Mouse (Mus musculus): ENCODE measurements around the gene Nxn. TPM values are rescaled to one million over a fixed set of nuclear protein-coding genes. Genes with fewer than 3 reads are reported as not detected.

The Nxn gene
- polyA plus RNA-seq, 1 experiment from 2014 or later: 12.0 TPM

- Histone ChIP-seq H3K4me1 (replicated peaks; ENCODE audit: control insufficient read depth, insufficient read depth, low read length) (no peaks in the 10 kb centered on the region; the same call in 1 of the 2 replicates), H3K4me3 (ENCODE audit: low read depth, low read length) (no peak overlapping the region), H3K27ac (ENCODE audit: low read depth, low read length) (no peak overlapping the region), H3K36me3 (ENCODE audit: control insufficient read depth, insufficient read depth, low read length) (no peaks in the 10 kb centered on the region), H3K4me2 (no peak overlapping the region), H3K27me3 (replicated peaks; ENCODE audit: control insufficient read depth, insufficient read depth, low read length) (no peaks in the 10 kb centered on the region), H3K9me3 (ENCODE audit: control insufficient read depth, low read length) (no peaks in the 10 kb centered on the region), H3K9ac (ENCODE audit: low read depth, low read length) (no peak overlapping the region)
- DNase-seq (ENCODE audit: low spot score): no peak
- ATAC-seq (replicated peaks; ENCODE audit: low FRiP score): no peak
- WGBS: 78% methylated on average over 6 of the region's 6 CpGs
Measured at GRCm38 (mm10) chr11:76268521-76269065, 130.3 kb downstream of the Nxn start.

- H3K36me3 ChIP-seq (ENCODE audit: control insufficient read depth, insufficient read depth, low read length): no peaks in the 10 kb centered on the region
- H3K4me3 ChIP-seq (ENCODE audit: low read depth, low read length): no peak overlapping the region
- H3K4me1 ChIP-seq (replicated peaks; ENCODE audit: control insufficient read depth, insufficient read depth, low read length): no peaks in the 10 kb centered on the region; the same call in 1 of the 2 replicates
- no peaks in the 10 kb centered on the region for H3K9me3 ChIP-seq (ENCODE audit: control insufficient read depth, low read length)
- 68% methylated on average over 5 of the region's 5 CpGs for WGBS
- DNase-seq (ENCODE audit: low spot score) (no peak), ATAC-seq (replicated peaks; ENCODE audit: low FRiP score) (no peak)
- no peak overlapping the region for H3K4me2 ChIP-seq
- H3K9ac ChIP-seq (ENCODE audit: low read depth, low read length): no peak overlapping the region
- H3K27ac ChIP-seq (ENCODE audit: low read depth, low read length): no peak overlapping the region
- no peaks in the 10 kb centered on the region for H3K27me3 ChIP-seq (replicated peaks; ENCODE audit: control insufficient read depth, insufficient read depth, low read length)
Measured at GRCm38 (mm10) chr11:76268001-76268459, 130.9 kb downstream of the Nxn start.

DNA sequence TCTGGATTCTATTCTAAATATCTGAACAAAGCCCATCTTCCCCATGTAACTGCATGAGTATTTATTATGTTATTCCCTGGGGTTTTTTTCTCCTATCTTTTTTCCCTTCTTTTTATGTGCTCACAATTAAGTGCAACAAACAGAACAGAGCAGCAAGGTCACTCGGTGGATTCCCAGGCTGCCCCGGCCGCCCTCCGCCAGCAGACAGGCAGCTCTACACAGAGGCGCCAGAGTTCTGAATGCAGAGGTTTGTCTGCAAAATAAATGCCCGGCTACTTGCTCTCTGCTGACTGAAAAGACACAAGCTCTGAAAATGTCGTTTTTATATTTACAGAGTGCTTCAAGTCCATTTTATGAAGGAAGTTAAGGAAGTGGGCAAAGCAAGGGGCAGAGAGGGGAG, 131.4 kb downstream of the Nxn start:
- H3K27ac ChIP-seq (ENCODE audit: low read depth, low read length): no peak overlapping the region
- no peaks in the 10 kb centered on the region for H3K9me3 ChIP-seq (ENCODE audit: control insufficient read depth, low read length)
- WGBS: 64% methylated on average over 7 of the region's 7 CpGs

DNA sequence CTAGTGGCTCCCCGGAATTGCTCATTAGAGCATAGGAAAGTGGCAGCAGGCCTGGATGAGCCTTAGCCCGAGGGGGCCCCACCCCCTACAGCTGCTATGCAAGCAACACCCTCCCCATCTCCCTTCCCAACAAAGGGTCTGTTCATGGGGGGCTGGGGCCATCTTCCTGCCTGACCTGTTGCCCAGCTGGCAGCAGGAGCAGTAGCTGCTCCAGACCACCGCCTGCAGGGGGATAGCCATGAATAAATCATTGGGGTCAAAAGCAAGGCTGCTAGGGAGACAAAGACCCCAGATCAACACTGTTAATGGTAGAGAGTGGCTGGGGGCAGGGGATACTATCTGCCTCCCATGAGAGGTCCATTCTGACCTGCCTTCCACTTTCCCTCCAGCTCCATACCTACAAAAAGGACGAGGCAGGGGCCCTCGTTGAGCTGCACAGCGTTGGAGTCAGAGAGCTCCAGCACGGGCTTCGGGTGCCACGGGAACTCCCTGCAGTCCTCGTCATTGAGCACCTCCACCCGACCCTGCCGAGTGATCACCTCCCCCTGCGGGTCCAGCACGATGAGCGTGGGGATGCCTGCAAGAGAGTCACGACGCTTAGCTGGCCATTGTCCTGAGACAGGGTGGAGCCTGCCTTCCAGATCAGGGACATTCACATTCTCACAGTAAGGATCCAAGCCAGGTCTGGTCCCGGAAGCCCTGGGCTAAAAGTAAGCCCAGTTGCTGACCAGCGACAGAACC, 136.2 kb downstream of the Nxn start:
- Histone ChIP-seq H3K4me2 (no peak overlapping the region), H3K4me1 (replicated peaks; ENCODE audit: control insufficient read depth, insufficient read depth, low read length) (no peaks in the 10 kb centered on the region; the same call in 1 of the 2 replicates), H3K9me3 (ENCODE audit: control insufficient read depth, low read length) (no peaks in the 10 kb centered on the region), H3K36me3 (ENCODE audit: control insufficient read depth, insufficient read depth, low read length) (no peaks in the 10 kb centered on the region), H3K27me3 (replicated peaks; ENCODE audit: control insufficient read depth, insufficient read depth, low read length) (no peaks in the 10 kb centered on the region), H3K4me3 (ENCODE audit: low read depth, low read length) (no peak overlapping the region), H3K27ac (ENCODE audit: low read depth, low read length) (no peak overlapping the region), H3K9ac (ENCODE audit: low read depth, low read length) (no peak overlapping the region)
- ATAC-seq (replicated peaks; ENCODE audit: low FRiP score): no peak
- DNase-seq (ENCODE audit: low spot score): no peak
- WGBS: 40% methylated on average over 19 of the region's 19 CpGs

More for the DNA sequence above, 131.4 kb downstream of the Nxn start:
- no peak overlapping the region for H3K4me3 ChIP-seq (ENCODE audit: low read depth, low read length)
- DNase-seq (ENCODE audit: low spot score) (no peak), ATAC-seq (replicated peaks; ENCODE audit: low FRiP score) (no peak)
- no peaks in the 10 kb centered on the region; the same call in 1 of the 2 replicates for H3K4me1 ChIP-seq (replicated peaks; ENCODE audit: control insufficient read depth, insufficient read depth, low read length)
- H3K36me3 ChIP-seq (ENCODE audit: control insufficient read depth, insufficient read depth, low read length): no peaks in the 10 kb centered on the region
- H3K4me2 ChIP-seq: no peak overlapping the region
- no peaks in the 10 kb centered on the region for H3K27me3 ChIP-seq (replicated peaks; ENCODE audit: control insufficient read depth, insufficient read depth, low read length)
- no peak overlapping the region for H3K9ac ChIP-seq (ENCODE audit: low read depth, low read length)

GRCm38 (mm10) chr11:76261224-76261623, 137.7 kb downstream of the Nxn start:
- Histone ChIP-seq H3K36me3 (ENCODE audit: control insufficient read depth, insufficient read depth, low read length) (no peaks in the 10 kb centered on the region), H3K4me3 (ENCODE audit: low read depth, low read length) (no peak overlapping the region), H3K9ac (ENCODE audit: low read depth, low read length) (no peak overlapping the region), H3K4me1 (replicated peaks; ENCODE audit: control insufficient read depth, insufficient read depth, low read length) (no peaks in the 10 kb centered on the region; the same call in 1 of the 2 replicates), H3K27me3 (replicated peaks; ENCODE audit: control insufficient read depth, insufficient read depth, low read length) (no peaks in the 10 kb centered on the region), H3K4me2 (no peak overlapping the region), H3K9me3 (ENCODE audit: control insufficient read depth, low read length) (no peaks in the 10 kb centered on the region), H3K27ac (ENCODE audit: low read depth, low read length) (no peak overlapping the region)
- ATAC-seq (replicated peaks; ENCODE audit: low FRiP score): no peak
- 44% methylated on average over 12 of the region's 12 CpGs for WGBS
- no peak for DNase-seq (ENCODE audit: low spot score)

DNA sequence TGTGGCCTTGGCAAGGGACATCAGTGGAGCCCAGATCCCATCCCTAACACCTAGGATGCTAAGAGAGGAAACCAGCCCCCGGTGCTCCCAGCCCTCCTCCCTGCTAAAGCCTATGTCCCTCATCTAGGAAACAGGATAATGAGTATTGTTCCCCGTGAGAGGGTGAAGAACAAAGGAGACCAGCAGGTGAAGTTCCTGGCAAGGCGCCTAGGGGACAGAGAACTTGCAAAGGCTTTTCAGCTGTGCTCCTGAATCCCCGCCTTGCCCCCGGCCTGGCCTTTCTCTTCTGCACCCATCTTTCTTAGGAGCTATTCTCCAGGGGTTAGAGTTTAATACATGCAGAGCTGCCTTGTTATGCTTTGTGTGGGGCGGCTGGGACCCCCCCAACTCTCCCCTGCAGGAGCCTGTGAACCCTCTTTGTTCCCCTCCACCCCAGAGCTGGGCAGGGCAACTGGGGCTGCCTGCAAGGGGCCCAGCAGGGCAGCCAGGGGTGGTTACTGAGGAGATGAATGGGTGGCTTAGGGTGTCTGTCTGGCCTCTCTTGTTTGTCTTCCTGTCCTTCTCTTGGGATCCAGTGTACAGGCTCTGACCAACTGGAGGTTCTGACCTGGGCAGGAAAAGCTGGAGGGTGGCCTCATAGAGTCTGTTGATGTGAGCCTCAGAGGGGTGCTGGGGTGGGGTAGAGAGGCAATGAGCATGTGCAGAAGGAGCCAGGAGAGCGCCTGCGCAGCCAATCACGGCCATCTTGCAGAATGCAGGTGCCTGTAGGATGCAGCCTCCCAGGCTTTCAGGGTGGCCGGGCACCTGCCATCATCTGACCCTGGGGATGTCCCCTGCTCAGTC, 138.5 kb downstream of the Nxn start:
- H3K27ac ChIP-seq (ENCODE audit: low read depth, low read length): no peak overlapping the region
- ATAC-seq (replicated peaks; ENCODE audit: low FRiP score) (no peak), DNase-seq (ENCODE audit: low spot score) (no peak)
- H3K4me3 ChIP-seq (ENCODE audit: low read depth, low read length): no peak overlapping the region
- H3K36me3 ChIP-seq (ENCODE audit: control insufficient read depth, insufficient read depth, low read length): no peaks in the 10 kb centered on the region
- H3K9me3 ChIP-seq (ENCODE audit: control insufficient read depth, low read length): no peaks in the 10 kb centered on the region
- H3K27me3 ChIP-seq (replicated peaks; ENCODE audit: control insufficient read depth, insufficient read depth, low read length): no peaks in the 10 kb centered on the region
- 82% methylated on average over 10 of the region's 10 CpGs for WGBS
- H3K4me1 ChIP-seq (replicated peaks; ENCODE audit: control insufficient read depth, insufficient read depth, low read length): no peaks in the 10 kb centered on the region
- H3K4me2 ChIP-seq: no peak overlapping the region
- no peak overlapping the region for H3K9ac ChIP-seq (ENCODE audit: low read depth, low read length)

GRCm38 (mm10) chr11:76258511-76258910, 140.4 kb downstream of the Nxn start:
- H3K9me3 ChIP-seq (ENCODE audit: control insufficient read depth, low read length): no peaks in the 10 kb centered on the region
- 70% methylated on average over 6 of the region's 6 CpGs for WGBS

GRCm38 (mm10) chr11:76257386-76257785, 141.6 kb downstream of the Nxn start:
- no peaks in the 10 kb centered on the region for H3K27me3 ChIP-seq (replicated peaks; ENCODE audit: control insufficient read depth, insufficient read depth, low read length)
- DNase-seq (ENCODE audit: low spot score): no peak
- no peaks in the 10 kb centered on the region for H3K36me3 ChIP-seq (ENCODE audit: control insufficient read depth, insufficient read depth, low read length)
- H3K9me3 ChIP-seq (ENCODE audit: control insufficient read depth, low read length): no peaks in the 10 kb centered on the region
- H3K4me1 ChIP-seq (replicated peaks; ENCODE audit: control insufficient read depth, insufficient read depth, low read length): no peaks in the 10 kb centered on the region
- no peak overlapping the region for H3K27ac ChIP-seq (ENCODE audit: low read depth, low read length)
- 67% methylated on average over 4 of the region's 4 CpGs for WGBS
- H3K4me3 ChIP-seq (ENCODE audit: low read depth, low read length): no peak overlapping the region
- ATAC-seq (replicated peaks; ENCODE audit: low FRiP score): no peak
- no peak overlapping the region for H3K4me2 ChIP-seq
- H3K9ac ChIP-seq (ENCODE audit: low read depth, low read length): no peak overlapping the region

More at GRCm38 (mm10) chr11:76258511-76258910, 140.4 kb downstream of the Nxn start:
- Histone ChIP-seq H3K4me3 (ENCODE audit: low read depth, low read length) (no peak overlapping the region), H3K9ac (ENCODE audit: low read depth, low read length) (no peak overlapping the region), H3K27ac (ENCODE audit: low read depth, low read length) (no peak overlapping the region), H3K4me2 (no peak overlapping the region), H3K4me1 (replicated peaks; ENCODE audit: control insufficient read depth, insufficient read depth, low read length) (no peaks in the 10 kb centered on the region), H3K27me3 (replicated peaks; ENCODE audit: control insufficient read depth, insufficient read depth, low read length) (no peaks in the 10 kb centered on the region), H3K36me3 (ENCODE audit: control insufficient read depth, insufficient read depth, low read length) (no peaks in the 10 kb centered on the region)
- ATAC-seq (replicated peaks; ENCODE audit: low FRiP score) (no peak), DNase-seq (ENCODE audit: low spot score) (no peak)
